Mouse (Mus musculus) heart, adult 2 months (tissue): ENCODE data around the gene Amz1.

Source experiments
- CTCF ChIP-seq: fragments of 200-600 bp; IDR thresholded peaks from 2 replicates; pipeline ENCODE4 v1.8.1; 2022; ENCODE audit warnings: antibody characterized with exemption, mild to moderate bottlenecking, moderate library complexity
- POLR2A ChIP-seq: fragments of 200-500 bp; IDR thresholded peaks from 2 replicates; pipeline ENCODE4 v1.6.1; 2011; ENCODE audit warnings: mild to moderate bottlenecking, low read depth, low read length, control low read depth; ENCODE audit not compliant: insufficient read depth

DNA sequence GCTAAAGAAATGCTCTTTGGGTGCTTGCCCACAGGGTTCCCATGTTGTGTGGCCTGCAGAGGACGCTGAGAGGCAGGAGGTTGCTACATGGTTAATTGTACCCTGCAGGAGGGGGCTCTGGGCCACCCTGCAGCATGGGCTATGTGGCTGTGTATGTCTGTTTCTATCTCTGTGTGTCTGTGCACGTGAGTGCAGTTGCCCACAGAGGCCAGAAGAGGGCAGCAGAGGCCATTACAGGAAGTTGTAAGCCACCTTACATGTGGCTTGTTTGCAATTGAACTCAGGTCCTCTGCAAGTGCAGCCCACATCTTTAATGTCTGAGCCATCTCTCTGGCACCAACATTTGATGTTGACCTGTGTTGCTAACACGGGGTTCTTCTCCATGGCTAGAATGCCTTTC lies 28.7 kb downstream of the Amz1 start:
- TF ChIP-seq POLR2A (no peak), CTCF (peak; percentile 63)
